Comparison of ENCODE assay signal across 9 mouse cellular contexts in genomic region chr10:78605080-78605479, GRCm38 (mm10). TPM values are rescaled to one million over a fixed set of nuclear protein-coding genes. Genes with fewer than 3 reads are reported as not detected.
DNase-seq lines count a peak whose midpoint lies in the region; ATAC-seq and TF ChIP-seq lines count a peak whose summit lies in the region.
"Had no signal": no experiment of that assay in that cellular context is flagged by ENCODE, and none has a peak within 500 bp of the region (broad histone marks: within the 10 kb centered on the region; RNA-seq: fewer than 3 reads in every experiment).

No protein-coding gene starts in this region.

- WGBS in forebrain, embryonic 14.5 days, result 44% methylated on average over 3 of the region's 3 CpGs
- 45% methylated on average over 3 of the region's 3 CpGs for WGBS in forebrain, embryonic 13.5 days

- no peaks in the 10 kb centered on the region for H3K9me3 ChIP-seq in forebrain, embryonic 14.5 days (replicated peaks; ENCODE audit: control insufficient read depth, low read length)
- no peaks in the 10 kb centered on the region for H3K9me3 ChIP-seq in forebrain, embryonic 13.5 days (replicated peaks)

- H3K27me3 ChIP-seq in forebrain, embryonic 14.5 days (replicated peaks; ENCODE audit: control insufficient read depth, insufficient read depth, low read length), result no peaks in the 10 kb centered on the region
- H3K27me3 ChIP-seq in forebrain, embryonic 13.5 days, result no peaks in the 10 kb centered on the region

- peak; percentile 67 for TF ChIP-seq CTCF in left cerebral cortex, adult 2 months (IDR thresholded peaks at IDR 0.05)

- no peak overlapping the region for H3K4me2 ChIP-seq in forebrain, embryonic 14.5 days (ENCODE audit: low read length)
- H3K4me2 ChIP-seq in forebrain, embryonic 13.5 days, result no peak overlapping the region

- H3K4me3 ChIP-seq in forebrain, embryonic 14.5 days (ENCODE audit: low read depth, low read length), result no peak overlapping the region
- no peak overlapping the region for H3K4me3 ChIP-seq in forebrain, embryonic 13.5 days
- no peak overlapping the region for H3K4me3 ChIP-seq in left cerebral cortex, adult 2 months

- peak; percentile 51 for DNase-seq in forebrain, embryonic 14.5 days (ENCODE audit: low spot score)
- DNase-seq in ovary, postnatal 36 days (ENCODE audit: low spot score), result peak; percentile 28
- no peak for DNase-seq in ovary, adult 18-20 months (ENCODE audit: low spot score)
- DNase-seq in embryo, embryonic 10.5 days (ENCODE audit: low spot score), result peak; percentile 32
- DNase-seq in left cerebral cortex, adult 2 months (ENCODE audit: extremely low spot score in 1 of 2, low spot score in 2 of 2), result no peak
- peak; percentile 81 for DNase-seq in thymus, postnatal 14 days
- DNase-seq in gastrocnemius, postnatal 36 days, result no peak

- H3K27ac ChIP-seq in forebrain, embryonic 14.5 days (ENCODE audit: low read depth, low read length), result no peak overlapping the region
- H3K27ac ChIP-seq in forebrain, embryonic 13.5 days, result no peak overlapping the region
- no peak overlapping the region for H3K27ac ChIP-seq in left cerebral cortex, adult 2 months

- ATAC-seq in forebrain, embryonic 14.5 days, result no peak
- no peak for ATAC-seq in forebrain, embryonic 13.5 days

- H3K9ac ChIP-seq in forebrain, embryonic 14.5 days (ENCODE audit: low read length), result no peak overlapping the region
- no peak overlapping the region for H3K9ac ChIP-seq in forebrain, embryonic 13.5 days

- intact Hi-C loops in left cerebral cortex, adult 2 months (cut with DNase I), result loop anchor here (2.0 kb wide), 1 partner anchor 64 kb away; no protein-coding TSS in a partner anchor
- intact Hi-C loops in gastrocnemius, postnatal 36 days (cut with DNase I), result no loop called here

- H3K4me1 ChIP-seq in forebrain, embryonic 14.5 days (ENCODE audit: control insufficient read depth, insufficient read depth, low read length), result no peaks in the 10 kb centered on the region
- no peaks in the 10 kb centered on the region for H3K4me1 ChIP-seq in forebrain, embryonic 13.5 days

- no peaks in the 10 kb centered on the region for H3K36me3 ChIP-seq in forebrain, embryonic 14.5 days (ENCODE audit: control insufficient read depth, insufficient read depth, low read length)
- H3K36me3 ChIP-seq in forebrain, embryonic 13.5 days (ENCODE audit: poor library complexity, severe bottlenecking), result no peaks in the 10 kb centered on the region

RNA-seq across cellular contexts. Expression of gene Olfr1357, which starts 12.8 kb away (rescaled TPM):
- polyA plus RNA-seq in forebrain, embryonic 14.5 days (2014; fragmentation: Nextera tagmentation; extraction: Ambion mirVana), result not detected in 2 replicates
- polyA plus RNA-seq in forebrain, embryonic 13.5 days (2015; fragmentation: Nextera tagmentation; extraction: Ambion mirVana), result not detected in 2 replicates
- not detected for total RNA-seq in left cerebral cortex, adult 2 months (2021)
- not detected for total RNA-seq in gastrocnemius, postnatal 36 days (2021)
- total RNA-seq: heart, postnatal 36 days had no signal

RNA-seq across cellular contexts. Expression of gene Syde1, which starts 13.3 kb away (rescaled TPM):
- 4.2 and 4.4 TPM in 2 replicates for polyA plus RNA-seq in forebrain, embryonic 14.5 days (2014; fragmentation: Nextera tagmentation; extraction: Ambion mirVana)
- 4.6 and 5.2 TPM in 2 replicates for polyA plus RNA-seq in forebrain, embryonic 13.5 days (2015; fragmentation: Nextera tagmentation; extraction: Ambion mirVana)
- total RNA-seq in left cerebral cortex, adult 2 months (2021), result 1 to 10 TPM; 6.7 to 7.4 TPM
- 1 to 10 TPM; 3.4 to 3.5 TPM for total RNA-seq in gastrocnemius, postnatal 36 days (2021)

RNA-seq across cellular contexts. Expression of gene Ilvbl, which starts 30.9 kb away (rescaled TPM):
- 29.3 and 32.8 TPM in 2 replicates for polyA plus RNA-seq in forebrain, embryonic 14.5 days (2014; fragmentation: Nextera tagmentation; extraction: Ambion mirVana)
- polyA plus RNA-seq in forebrain, embryonic 13.5 days (2015; fragmentation: Nextera tagmentation; extraction: Ambion mirVana), result 31.5 and 42.4 TPM in 2 replicates
- 10 to 100 TPM; 29.4 to 30.6 TPM for total RNA-seq in left cerebral cortex, adult 2 months (2021)
- 10 to 100 TPM; 15.8 to 19.6 TPM for total RNA-seq in gastrocnemius, postnatal 36 days (2021)

Comparison
In these comparisons a context has a peak if more than half of its experiments do, and no peak if none do; other contexts are left out.
1. DNase-seq: peak in forebrain, embryonic 14.5 days (single experiment), ovary, postnatal 36 days (single experiment), embryo, embryonic 10.5 days (single experiment) and thymus, postnatal 14 days (single experiment); none in ovary, adult 18-20 months (single experiment), left cerebral cortex, adult 2 months (0 of 2) and gastrocnemius, postnatal 36 days (0 of 2).